ENCODE assay signal across 8 mouse cellular contexts in genomic region chr14:54426003-54426688, GRCm38 (mm10). TPM values are rescaled to one million over a fixed set of nuclear protein-coding genes. Genes with fewer than 3 reads are reported as not detected.
DNase-seq lines count a peak whose midpoint lies in the region; ATAC-seq and TF ChIP-seq lines count a peak whose summit lies in the region.

No protein-coding gene starts in this region.

- TF ChIP-seq RAD21 in MEL (IDR thresholded peaks at IDR 0.05; ENCODE audit: low read depth, low read length) = no peak

- TF ChIP-seq EP300 in MEL (IDR thresholded peaks at IDR 0.05; ENCODE audit: low read depth in 1 of 2, low read length in 2 of 2) = peak; percentile 68

- H3K27ac ChIP-seq in heart, embryonic 11.5 days (ENCODE audit: low read depth, low read length) = peak overlapping the region; percentile 85
- peak overlapping the region; percentile 100 for H3K27ac ChIP-seq in MEL (ENCODE audit: control insufficient read depth, low read depth, low read length)

- H3K79me2 ChIP-seq in MEL (ENCODE audit: control insufficient read depth, insufficient read depth, low read length, poor library complexity) = peaks cover 28% of the 10 kb centered on the region

- intact Hi-C loops in heart, postnatal 14 days (cut with DNase I) = no loop called here

- peaks cover 25% of the 10 kb centered on the region for H3K4me1 ChIP-seq in heart, embryonic 11.5 days (ENCODE audit: control insufficient read depth, insufficient read depth, low read length)
- peaks cover 5 to 42% of the 10 kb centered on the region in 2 experiments; a peak in 3 of 4 replicates for H3K4me1 ChIP-seq in MEL (ENCODE audit: control insufficient read depth in 1 of 2, insufficient read depth in 2 of 2, low read length in 2 of 2)

- TF ChIP-seq CTCF in MEL (IDR thresholded peaks at IDR 0.05 in 2 of 3, conservative IDR thresholded peaks at IDR 0.05 in 1 of 3; ENCODE audit: control insufficient read depth in 1 of 3, insufficient read depth in 1 of 3, low read depth in 2 of 3, low read length in 3 of 3, poor library complexity in 1 of 3, severe bottlenecking in 1 of 3) = no peak

- WGBS in heart, embryonic 11.5 days (ENCODE audit: insufficient replicate concordance) = 32% methylated on average over 14 of the region's 14 CpGs

- H3K36me3 ChIP-seq in heart, embryonic 11.5 days (ENCODE audit: control insufficient read depth, insufficient read depth, low read length) = no peaks in the 10 kb centered on the region
- H3K36me3 ChIP-seq in MEL (ENCODE audit: control insufficient read depth in 1 of 2, insufficient read depth in 2 of 2, low read length in 2 of 2) = peaks cover 0 to 44% of the 10 kb centered on the region in 2 experiments; a peak in 2 of 4 replicates

- no peaks in the 10 kb centered on the region for H3K27me3 ChIP-seq in heart, embryonic 11.5 days (ENCODE audit: control insufficient read depth, insufficient read depth, low read length)
- no peaks in the 10 kb centered on the region for H3K27me3 ChIP-seq in MEL (ENCODE audit: control insufficient read depth in 1 of 2, insufficient read depth in 2 of 2, low read length in 2 of 2)

- peak overlapping the region; percentile 73 for H3K4me2 ChIP-seq in heart, embryonic 11.5 days

- H3K4me3 ChIP-seq in heart, embryonic 11.5 days (ENCODE audit: low read depth, low read length) = peak overlapping the region; percentile 93
- H3K4me3 ChIP-seq in MEL (ENCODE audit: control insufficient read depth in 1 of 2, insufficient read depth in 1 of 2, low read depth in 2 of 2, low read length in 2 of 2) = peak overlapping the region; percentile 67 to 92

- ATAC-seq in heart, embryonic 11.5 days (replicated peaks; ENCODE audit: insufficient number of reproducible peaks, low FRiP score, low TSS enrichment) = no peak
- peak; percentile 34 to 48; a peak in 3 of 4 replicates for ATAC-seq in hematopoietic stem cell, adult 5-6 weeks (replicated peaks in 1 of 2; ENCODE audit: insufficient read depth in 1 of 2, low FRiP score in 2 of 2, low TSS enrichment in 1 of 2, low read depth in 1 of 2, poor library complexity in 2 of 2, severe bottlenecking in 2 of 2)
- peak; percentile 37 for ATAC-seq in megakaryocyte-erythroid progenitor cell, adult 5-6 weeks (replicated peaks; ENCODE audit: low FRiP score, low TSS enrichment, poor library complexity, severe bottlenecking)

- no peak for DNase-seq in heart, postnatal 14 days
- DNase-seq in MEL (ENCODE audit: low read depth, low spot score) = peak; percentile 93
- no peak for DNase-seq in layer of hippocampus, adult 9-10 months (ENCODE audit: low spot score)
- no peak for DNase-seq in layer of hippocampus, postnatal 25 days (ENCODE audit: extremely low spot score in 1 of 2, low spot score in 1 of 2)
- DNase-seq in cerebellum, adult 11 months = no peak

- no peak; a peak in 1 of 4 replicates for TF ChIP-seq POLR2A in MEL (IDR thresholded peaks at IDR 0.05; ENCODE audit: control insufficient read depth in 1 of 2, insufficient read depth in 1 of 2, low read depth in 1 of 2, low read length in 2 of 2, poor library complexity in 1 of 2)

- no peaks in the 10 kb centered on the region for H3K9me3 ChIP-seq in heart, embryonic 11.5 days (replicated peaks; ENCODE audit: control insufficient read depth, low read length)
- no peaks in the 10 kb centered on the region for H3K9me3 ChIP-seq in MEL (replicated peaks; ENCODE audit: insufficient read depth, low read length)

- peak overlapping the region; percentile 97 for H3K9ac ChIP-seq in heart, embryonic 11.5 days (ENCODE audit: low read depth, low read length)
- H3K9ac ChIP-seq in MEL (ENCODE audit: control insufficient read depth, low read depth, low read length, poor library complexity, severe bottlenecking) = peak overlapping the region; percentile 94

TF ChIP-seq in MEL, 35 proteins besides CTCF, POLR2A, EP300 and RAD21 (continues in another document):
- TF ChIP-seq NRF1 (IDR thresholded peaks at IDR 0.05; ENCODE audit: insufficient read depth, low read depth, low read length, poor library complexity, severe bottlenecking) (no peak), ZC3H11A (IDR thresholded peaks at IDR 0.05; ENCODE audit: low read depth, low read length) (no peak), GATA1 (IDR thresholded peaks at IDR 0.05; ENCODE audit: low read depth, low read length) (no peak), CHD1 (IDR thresholded peaks at IDR 0.05; ENCODE audit: low read depth, low read length) (peak; percentile 95; the same call in 1 of the 2 replicates), CHD2 (IDR thresholded peaks at IDR 0.05; ENCODE audit: low read length) (no peak), ELF1 (IDR thresholded peaks at IDR 0.05; ENCODE audit: low read depth, low read length) (no peak), JUND (IDR thresholded peaks at IDR 0.05; ENCODE audit: low read depth, low read length) (peak; percentile 51; the same call in 1 of the 2 replicates), MXI1 (IDR thresholded peaks at IDR 0.05; ENCODE audit: low read depth, low read length) (no peak), RCOR1 (IDR thresholded peaks at IDR 0.05; ENCODE audit: low read depth, low read length) (peak; percentile 20; the same call in 1 of the 2 replicates), ZKSCAN1 (IDR thresholded peaks at IDR 0.05; ENCODE audit: low read depth, low read length) (no peak), POLR2AphosphoS5 (IDR thresholded peaks at IDR 0.05; ENCODE audit: borderline replicate concordance, low read depth, low read length) (no peak), USF2 (IDR thresholded peaks at IDR 0.05; ENCODE audit: borderline replicate concordance in 1 of 2, insufficient read depth in 1 of 2, low read depth in 1 of 2, low read length in 2 of 2) (no peak), MYC (IDR thresholded peaks at IDR 0.05; ENCODE audit: low read depth, low read length) (no peak), ETS1 (IDR thresholded peaks at IDR 0.05; ENCODE audit: low read depth, low read length) (no peak; the same call in 1 of the 2 replicates), HCFC1 (IDR thresholded peaks at IDR 0.05; ENCODE audit: low read depth, low read length) (no peak), E2F4 (IDR thresholded peaks at IDR 0.05; ENCODE audit: borderline replicate concordance, low read depth, low read length) (no peak)

RNA-seq across cellular contexts. Expression of gene Mrpl52, which starts 0.6 kb away (rescaled TPM):
- 242 and 250 TPM in 2 replicates for polyA plus RNA-seq in heart, embryonic 11.5 days (2014; fragmentation: Nextera tagmentation; extraction: Ambion mirVana)
- total RNA-seq in heart, postnatal 14 days (2021) = 100 to 1,000 TPM; 102 to 116 TPM
- 473 and 532 TPM in 2 replicates for total RNA-seq in MEL (2012; rRNA removed)
- 100 to 1,000 TPM in 1 of 2 experiments, not detected in 1; 469 TPM for polyA plus RNA-seq in MEL (2012; ENCODE audit: insufficient read depth in 1 of 2, insufficient read length in 2 of 2, low read depth in 1 of 2, low replicate concordance in 2 of 2, missing spikeins in 1 of 2)
- 103 and 131 TPM in 2 replicates for total RNA-seq in hematopoietic stem cell, adult 5-6 weeks (2017)
- 504 and 507 TPM in 2 replicates for total RNA-seq in megakaryocyte-erythroid progenitor cell, adult 5-6 weeks (2014; fragmentation: Nextera tagmentation)
- total RNA-seq in megakaryocyte-erythroid progenitor cell, adult 5-6 weeks (2017) = 266 and 434 TPM in 2 replicates
- total RNA-seq in layer of hippocampus, postnatal 25 days (2021) = 100 to 1,000 TPM; 112 TPM

RNA-seq across cellular contexts. Expression of gene Mmp14, which starts 5.3 kb away (rescaled TPM):
- polyA plus RNA-seq in heart, embryonic 11.5 days (2014; fragmentation: Nextera tagmentation; extraction: Ambion mirVana) = 84.3 and 90.2 TPM in 2 replicates
- 10 to 100 TPM; 53.6 to 60.0 TPM for total RNA-seq in heart, postnatal 14 days (2021)
- 19.4 and 20.1 TPM in 2 replicates for total RNA-seq in MEL (2012; rRNA removed)
- 10 to 100 TPM in 1 of 2 experiments, not detected in 1; 29.9 TPM for polyA plus RNA-seq in MEL (2012; ENCODE audit: insufficient read depth in 1 of 2, insufficient read length in 2 of 2, low read depth in 1 of 2, low replicate concordance in 2 of 2, missing spikeins in 1 of 2)
- total RNA-seq in hematopoietic stem cell, adult 5-6 weeks (2017) = 6.5 and 7.5 TPM in 2 replicates
- total RNA-seq in megakaryocyte-erythroid progenitor cell, adult 5-6 weeks (2014; fragmentation: Nextera tagmentation) = 39.2 and 44.9 TPM in 2 replicates
- total RNA-seq in megakaryocyte-erythroid progenitor cell, adult 5-6 weeks (2017) = 23.4 and 37.2 TPM in 2 replicates
- total RNA-seq in layer of hippocampus, postnatal 25 days (2021) = 10 to 100 TPM; 15.8 to 21.2 TPM

RNA-seq across cellular contexts. Expression of gene Slc7a7, which starts 8.6 kb away (rescaled TPM):
- 8.0 TPM in 2 replicates for polyA plus RNA-seq in heart, embryonic 11.5 days (2014; fragmentation: Nextera tagmentation; extraction: Ambion mirVana)
- total RNA-seq in heart, postnatal 14 days (2021) = 1 to 10 TPM; 6.2 to 6.5 TPM
- total RNA-seq in MEL (2012; rRNA removed) = 20.1 and 42.4 TPM in 2 replicates
- polyA plus RNA-seq in MEL (2012; ENCODE audit: insufficient read depth in 1 of 2, insufficient read length in 2 of 2, low read depth in 1 of 2, low replicate concordance in 2 of 2, missing spikeins in 1 of 2) = 10 to 100 TPM in 1 of 2 experiments, not detected in 1; 65.6 TPM
- 1.9 and 3.5 TPM in 2 replicates for total RNA-seq in hematopoietic stem cell, adult 5-6 weeks (2017)
- 8.8 and 12.9 TPM in 2 replicates for total RNA-seq in megakaryocyte-erythroid progenitor cell, adult 5-6 weeks (2014; fragmentation: Nextera tagmentation)
- total RNA-seq in megakaryocyte-erythroid progenitor cell, adult 5-6 weeks (2017) = 8.2 and 10.6 TPM in 2 replicates
- total RNA-seq in layer of hippocampus, postnatal 25 days (2021) = 1 to 10 TPM; 1.5 to 1.9 TPM

RNA-seq across cellular contexts. Expression of gene Lrp10, which starts 37.8 kb away (rescaled TPM):
- 31.8 and 35.2 TPM in 2 replicates for polyA plus RNA-seq in heart, embryonic 11.5 days (2014; fragmentation: Nextera tagmentation; extraction: Ambion mirVana)
- 10 to 100 TPM; 63.2 to 65.6 TPM for total RNA-seq in heart, postnatal 14 days (2021)
- 53.6 and 55.4 TPM in 2 replicates for total RNA-seq in MEL (2012; rRNA removed)
- 100 to 1,000 TPM in 1 of 2 experiments, not detected in 1; 110 TPM for polyA plus RNA-seq in MEL (2012; ENCODE audit: insufficient read depth in 1 of 2, insufficient read length in 2 of 2, low read depth in 1 of 2, low replicate concordance in 2 of 2, missing spikeins in 1 of 2)
- 20.5 and 38.3 TPM in 2 replicates for total RNA-seq in hematopoietic stem cell, adult 5-6 weeks (2017)
- total RNA-seq in megakaryocyte-erythroid progenitor cell, adult 5-6 weeks (2014; fragmentation: Nextera tagmentation) = 38.4 and 38.6 TPM in 2 replicates
- 13.0 and 19.9 TPM in 2 replicates for total RNA-seq in megakaryocyte-erythroid progenitor cell, adult 5-6 weeks (2017)
- 10 to 100 TPM; 32.1 to 34.6 TPM for total RNA-seq in layer of hippocampus, postnatal 25 days (2021)

RNA-seq across cellular contexts. Expression of gene Rem2, which starts 49.8 kb away (rescaled TPM):
- polyA plus RNA-seq in heart, embryonic 11.5 days (2014; fragmentation: Nextera tagmentation; extraction: Ambion mirVana) = 2.0 TPM in 2 replicates
- total RNA-seq in heart, postnatal 14 days (2021) = not detected
- 28.6 and 38.8 TPM in 2 replicates for total RNA-seq in MEL (2012; rRNA removed)
- 1 to 10 TPM in 1 of 2 experiments, not detected in 1; 4.8 TPM for polyA plus RNA-seq in MEL (2012; ENCODE audit: insufficient read depth in 1 of 2, insufficient read length in 2 of 2, low read depth in 1 of 2, low replicate concordance in 2 of 2, missing spikeins in 1 of 2)
- total RNA-seq in hematopoietic stem cell, adult 5-6 weeks (2017) = 1.8 and 2.5 TPM in 2 replicates
- total RNA-seq in megakaryocyte-erythroid progenitor cell, adult 5-6 weeks (2014; fragmentation: Nextera tagmentation) = 0.50 and 3.5 TPM in 2 replicates
- 0.80 and 2.0 TPM in 2 replicates for total RNA-seq in megakaryocyte-erythroid progenitor cell, adult 5-6 weeks (2017)
- 10 to 100 TPM; 22.6 to 23.0 TPM for total RNA-seq in layer of hippocampus, postnatal 25 days (2021)
